Mouse (Mus musculus) cerebellum, adult 11 months (tissue): ENCODE data around the gene Acad10.

Experiments used
- DNase-seq: peaks from one replicate; pipeline ENCODE4 v3.0.0; 2022

Acad10 gene

DNA sequence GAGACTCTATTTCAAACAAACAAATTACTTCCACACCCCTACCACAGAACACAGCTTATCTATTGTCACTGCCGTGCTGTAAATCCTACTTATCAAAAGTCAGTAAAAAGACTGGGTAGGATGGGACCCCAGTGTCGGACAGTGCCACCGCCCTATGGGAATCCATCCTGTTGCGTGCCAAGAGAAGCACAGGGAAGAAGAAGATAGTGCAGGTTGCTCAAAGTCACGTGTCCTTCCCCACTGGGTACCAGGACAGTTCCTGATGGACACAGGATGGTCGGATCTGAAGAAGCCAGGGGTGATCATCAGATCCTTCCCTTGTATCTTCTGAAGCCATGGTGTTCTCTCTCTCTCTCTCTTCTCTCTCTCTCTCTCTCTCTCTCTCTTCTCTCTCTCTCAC lies 64.6 kb downstream of the Acad10 start:
- no peak for DNase-seq

DNA sequence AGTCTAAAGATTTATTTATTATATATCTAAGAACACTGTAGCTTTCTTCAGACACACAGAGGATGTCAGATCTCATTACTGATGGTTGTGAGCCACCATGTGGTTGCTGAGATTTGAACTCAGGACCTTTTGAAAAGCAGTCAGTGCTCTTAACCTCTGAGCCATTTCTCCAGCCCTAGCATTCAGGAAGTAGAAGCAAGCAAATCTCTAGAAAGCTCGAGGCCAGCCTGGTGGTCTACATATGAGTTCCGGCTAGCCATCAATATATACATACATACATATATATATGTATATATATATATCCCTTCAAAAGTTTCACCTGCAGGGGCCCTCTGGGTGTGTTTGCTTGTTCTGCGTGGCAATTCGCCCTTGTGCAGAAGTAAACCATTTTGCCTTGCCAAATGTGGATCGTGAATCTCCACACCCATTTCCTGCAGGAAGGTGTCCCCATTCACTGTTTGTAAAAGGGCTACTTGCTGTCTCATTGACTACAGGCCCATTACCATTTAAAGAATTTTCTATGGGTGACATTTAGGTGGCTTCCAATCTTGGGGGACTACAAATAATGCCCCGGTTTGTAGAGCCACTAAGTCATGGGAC lies 65.5 kb downstream of the Acad10 start:
- no peak for DNase-seq

- DNase-seq: peak; percentile 60
Observed at GRCm38 (mm10) chr5:121593451-121594401, 66.6 kb downstream of the Acad10 start, which contains the start of gene Aldh2. Gene Aldh2, minus strand, starts transcription at chr5:121593824.

DNA sequence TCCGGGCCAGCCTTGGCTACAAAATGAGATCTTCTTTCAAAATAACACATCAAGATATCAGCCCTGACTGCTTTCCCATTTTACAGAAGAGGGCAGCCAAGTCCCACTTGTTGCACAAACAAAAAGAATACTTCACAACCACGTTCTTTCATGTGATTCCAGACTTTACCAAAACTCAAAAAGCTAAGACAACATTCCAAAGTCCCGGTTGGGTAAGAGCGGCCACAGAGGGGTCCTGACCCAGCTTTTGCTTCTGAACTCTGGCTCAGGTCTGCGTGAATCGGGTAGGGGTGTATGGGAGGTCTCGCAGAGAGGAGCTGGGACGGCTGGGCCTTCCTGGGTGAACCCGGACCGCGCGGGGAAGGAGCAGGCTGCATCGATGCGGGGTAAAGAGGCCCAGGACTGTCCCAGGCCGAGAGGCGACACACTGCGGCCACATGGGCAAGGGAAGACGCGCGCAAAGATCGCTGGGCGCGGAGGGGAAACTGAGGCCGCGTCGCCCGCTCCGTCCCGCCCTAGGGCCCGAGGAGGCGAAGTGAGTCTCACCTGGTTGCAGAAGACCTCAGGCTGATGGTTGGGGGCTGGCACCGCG lies 67.4 kb downstream of the Acad10 start:
- DNase-seq: no peak

DNA sequence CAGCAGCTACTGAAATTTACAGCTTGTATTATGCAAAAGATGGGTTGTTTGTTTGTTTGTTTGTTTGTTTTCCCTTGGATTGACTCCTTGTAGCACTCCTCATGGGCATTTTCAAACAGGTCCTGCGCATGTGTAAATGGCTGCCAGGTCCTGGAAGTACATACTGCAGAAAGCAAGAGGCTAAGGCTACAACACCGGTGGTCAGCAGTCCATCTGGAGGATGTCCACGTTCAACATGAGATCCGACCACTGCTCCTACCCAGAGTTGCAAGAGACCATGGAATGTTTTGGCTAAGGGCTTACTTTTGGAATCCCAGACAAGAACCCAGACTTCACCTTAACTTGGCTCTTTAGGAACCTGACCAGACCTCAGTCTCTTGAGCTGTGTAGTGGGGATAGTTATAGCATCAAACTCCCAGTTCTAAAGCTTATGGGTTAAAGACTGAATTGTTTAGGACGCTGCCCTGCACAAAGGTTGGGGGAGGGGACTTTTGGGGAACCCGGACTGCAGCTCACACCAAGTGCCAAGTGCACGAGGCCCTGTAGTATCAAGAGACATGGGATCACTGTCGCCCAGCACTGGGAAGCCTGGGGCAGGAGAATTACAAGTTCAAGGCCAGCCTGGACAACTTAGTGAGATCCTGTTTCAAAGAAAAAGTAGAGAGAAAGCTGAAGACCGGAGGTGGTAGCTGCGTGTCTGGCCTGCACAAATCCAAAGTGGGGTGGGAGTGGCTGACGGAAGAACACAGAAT lies 68.1 kb downstream of the Acad10 start:
- no peak for DNase-seq

- no peak for DNase-seq
Observed at GRCm38 (mm10) chr5:121591417-121592063, 68.8 kb downstream of the Acad10 start.

- DNase-seq: no peak
Observed at GRCm38 (mm10) chr5:121589928-121590327, 70.4 kb downstream of the Acad10 start.

DNA sequence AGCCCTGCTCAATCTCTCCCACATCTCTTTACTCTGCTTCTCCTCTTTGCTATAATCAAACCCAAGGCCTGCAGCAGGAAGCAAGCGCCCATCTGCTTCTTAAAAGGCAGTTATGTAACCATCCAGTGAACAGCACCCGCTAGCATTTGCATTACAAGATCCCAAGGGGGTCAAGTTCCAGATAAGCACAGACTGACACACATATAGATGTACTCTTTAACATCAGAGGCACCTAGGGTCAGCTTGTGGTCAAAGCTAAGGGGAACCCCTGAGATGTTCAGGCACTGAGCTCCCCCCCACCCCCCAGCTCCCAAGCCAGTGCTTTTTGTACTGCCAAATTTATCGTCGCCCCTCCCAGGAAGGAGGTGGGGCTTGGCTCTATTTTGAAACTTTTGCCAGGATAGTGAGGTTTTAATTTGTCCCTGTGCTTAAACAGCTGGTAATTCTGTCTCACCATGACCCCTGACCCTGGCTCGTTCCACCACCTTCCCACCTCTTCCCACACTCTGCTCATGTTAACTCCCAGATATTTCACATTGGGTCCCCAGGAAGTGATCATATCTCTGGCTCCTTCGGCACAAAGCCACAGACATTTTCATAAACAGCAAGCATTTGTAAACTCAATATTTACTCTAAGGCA lies 73.8 kb downstream of the Acad10 start:
- no peak for DNase-seq

DNA sequence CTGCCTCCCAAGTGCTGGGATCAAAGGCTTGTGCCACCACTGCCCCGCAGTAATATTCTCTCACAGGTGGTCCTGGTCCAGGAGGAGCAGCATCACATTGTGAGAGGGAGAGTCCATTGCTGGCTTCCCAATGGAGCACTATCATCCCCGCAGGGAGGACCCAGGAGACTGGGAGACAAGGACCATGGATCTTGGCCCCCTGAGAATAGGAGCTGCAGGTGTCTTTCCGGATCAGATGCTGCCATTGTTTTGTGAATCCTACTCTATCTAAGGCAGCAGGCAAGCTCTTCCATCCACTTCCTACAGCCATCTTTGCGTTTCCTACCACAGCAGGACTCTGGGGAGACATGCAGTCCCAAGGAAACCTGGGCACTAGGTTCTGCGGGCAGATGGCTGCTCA lies 74.6 kb downstream of the Acad10 start:
- DNase-seq: no peak

GRCm38 (mm10) chr5:121585005-121585404 lies 75.3 kb downstream of the Acad10 start:
- no peak for DNase-seq

DNA sequence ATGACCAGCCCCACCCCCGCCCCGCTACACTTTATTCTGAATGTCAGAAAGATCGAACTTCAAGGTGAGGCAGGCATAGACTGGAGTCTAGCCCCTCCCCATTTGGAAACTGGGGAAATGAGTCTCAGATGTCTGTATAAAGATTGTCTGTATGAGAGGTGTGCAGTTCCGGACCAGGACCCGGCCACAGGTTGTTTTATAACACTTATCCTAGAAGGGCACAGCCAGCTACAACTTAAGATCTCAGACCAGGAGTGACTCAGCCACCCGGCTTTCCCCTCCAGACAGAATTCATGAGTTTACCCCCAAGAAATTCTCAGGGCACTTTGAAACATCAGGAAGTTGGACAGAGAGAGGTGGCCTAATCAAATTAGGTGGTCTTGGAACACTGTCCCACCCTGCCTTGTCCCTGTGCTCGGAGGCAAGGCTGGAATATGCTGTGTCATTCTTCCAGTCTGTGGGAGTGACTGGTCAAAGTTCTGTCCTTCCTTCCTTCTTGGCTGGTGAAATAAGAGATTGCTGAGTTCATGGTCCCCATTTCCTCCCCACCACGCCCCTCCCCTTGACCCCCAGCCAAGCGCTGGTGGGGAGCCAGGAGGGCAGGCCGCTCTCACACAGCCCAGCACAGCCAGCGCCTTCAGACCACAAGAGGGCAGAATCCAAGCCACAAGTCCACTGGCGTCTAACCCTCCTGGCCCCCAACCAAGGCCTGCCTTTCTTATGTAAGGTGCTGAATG lies 76.4 kb downstream of the Acad10 start:
- DNase-seq: peak; percentile 67

- DNase-seq: no peak
Observed at GRCm38 (mm10) chr5:121581945-121582344, 78.4 kb downstream of the Acad10 start.

DNA sequence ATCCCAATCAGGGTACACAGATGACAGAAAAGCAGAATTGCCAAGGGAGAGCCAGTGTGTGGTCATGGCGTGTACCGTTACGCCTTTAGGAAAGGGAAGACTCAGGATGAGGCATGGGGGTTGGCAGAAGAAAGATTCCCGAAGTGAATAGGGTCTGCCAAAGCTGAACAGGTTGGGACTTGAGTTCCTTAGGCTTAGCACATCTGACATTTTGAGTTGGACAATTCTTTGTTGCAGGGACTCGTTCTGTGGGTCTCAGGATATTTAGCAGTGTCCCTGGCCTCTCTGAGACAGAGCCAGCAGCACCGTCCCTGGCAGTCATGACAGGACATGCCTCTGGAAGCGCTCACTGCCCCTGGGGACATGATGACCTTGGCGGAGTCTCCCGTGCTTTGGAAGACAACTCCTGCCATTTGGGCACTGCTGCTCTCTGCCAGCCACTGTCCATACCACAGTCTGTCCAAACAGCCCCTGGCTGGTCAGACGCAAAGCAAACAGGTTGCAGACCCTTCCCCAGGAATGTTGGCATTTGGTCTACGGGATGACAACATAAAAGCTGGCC lies 83.3 kb downstream of the Acad10 start:
- no peak for DNase-seq

DNA sequence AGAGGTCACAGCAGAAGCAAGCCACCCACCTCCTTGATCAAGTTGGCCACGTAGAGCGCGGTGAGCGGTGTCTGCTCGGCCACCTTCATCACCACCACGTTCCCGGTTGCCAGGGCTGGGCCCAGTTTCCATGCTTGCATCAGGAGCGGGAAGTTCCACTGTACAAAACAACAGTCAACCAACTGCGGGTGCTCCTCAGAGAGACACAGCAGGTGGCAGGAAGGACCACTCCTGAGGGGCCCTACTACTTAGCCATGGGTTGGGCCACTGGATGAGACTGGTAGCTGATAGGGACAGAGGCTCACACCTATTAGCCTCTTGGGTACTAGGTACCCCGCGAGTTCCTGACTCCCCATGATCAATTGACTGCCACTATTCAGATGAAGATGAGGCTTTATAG lies 84.4 kb downstream of the Acad10 start:
- DNase-seq: no peak

DNA sequence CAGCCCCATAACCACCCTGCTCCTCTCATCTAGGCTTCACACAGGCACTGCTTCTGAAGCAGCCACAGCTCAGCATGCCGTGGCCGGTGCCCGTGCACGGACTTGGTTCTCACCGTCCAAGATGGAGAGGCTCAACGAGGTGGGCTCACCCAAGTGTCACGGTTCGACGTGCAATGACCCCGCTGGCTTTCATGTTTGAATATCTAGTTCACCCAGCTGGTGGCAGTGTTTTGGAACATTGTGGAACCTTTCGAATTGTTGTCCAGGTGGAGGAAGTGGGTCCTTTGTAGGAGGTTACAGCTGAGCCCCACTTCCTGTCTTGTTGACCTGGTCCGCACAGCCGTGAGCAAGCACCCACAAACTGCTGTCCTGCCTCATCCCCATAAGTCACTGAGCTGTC lies 86.2 kb downstream of the Acad10 start:
- DNase-seq: no peak
